8 mouse cellular contexts compared by ENCODE assay signal in genomic region chr13:67128038-67128721, GRCm38 (mm10). TPM values are rescaled to one million over a fixed set of nuclear protein-coding genes. Genes with fewer than 3 reads are reported as not detected.
DNase-seq lines count a peak whose midpoint lies in the region; ATAC-seq and TF ChIP-seq lines count a peak whose summit lies in the region.

No protein-coding gene starts in this region.

- H3K9me3 ChIP-seq in heart, embryonic 15.5 days (replicated peaks), result no peaks in the 10 kb centered on the region
- no peaks in the 10 kb centered on the region for H3K9me3 ChIP-seq in liver, embryonic 14.5 days (ENCODE audit: control insufficient read depth, low read length)
- no peaks in the 10 kb centered on the region for H3K9me3 ChIP-seq in neural tube, embryonic 11.5 days (ENCODE audit: control insufficient read depth, low read length)
- no peaks in the 10 kb centered on the region for H3K9me3 ChIP-seq in stomach, postnatal 0 days (ENCODE audit: control insufficient read depth, low read length)

- no peaks in the 10 kb centered on the region for H3K4me1 ChIP-seq in brown adipose tissue, adult 24 weeks (ENCODE audit: control insufficient read depth, insufficient read depth, insufficient read length, low read length)
- H3K4me1 ChIP-seq in heart, embryonic 15.5 days (replicated peaks), result peaks cover 5% of the 10 kb centered on the region; the same call in 1 of the 2 replicates
- no peaks in the 10 kb centered on the region; a peak in 1 of 4 replicates for H3K4me1 ChIP-seq in liver, embryonic 14.5 days (replicated peaks; ENCODE audit: control insufficient read depth in 2 of 2, insufficient read depth in 2 of 2, low read length in 1 of 2)
- H3K4me1 ChIP-seq in neural tube, embryonic 11.5 days (ENCODE audit: control insufficient read depth, insufficient read depth, low read length), result no peaks in the 10 kb centered on the region
- H3K4me1 ChIP-seq in stomach, postnatal 0 days (replicated peaks; ENCODE audit: control insufficient read depth, insufficient read depth), result no peaks in the 10 kb centered on the region

- H3K27me3 ChIP-seq in heart, embryonic 15.5 days, result no peaks in the 10 kb centered on the region
- H3K27me3 ChIP-seq in liver, embryonic 14.5 days (ENCODE audit: control insufficient read depth, insufficient read depth, low read length), result no peaks in the 10 kb centered on the region
- no peaks in the 10 kb centered on the region for H3K27me3 ChIP-seq in neural tube, embryonic 11.5 days (ENCODE audit: control insufficient read depth, insufficient read depth, low read length)
- H3K27me3 ChIP-seq in stomach, postnatal 0 days (ENCODE audit: control insufficient read depth, insufficient read depth, low read length), result no peaks in the 10 kb centered on the region

- DNase-seq in fibroblast of lung, adult 2 months (ENCODE audit: low read depth), result peak; percentile 60
- DNase-seq in kidney, postnatal 25 days, result peak; percentile 83 to 86
- DNase-seq in liver, embryonic 14.5 days (ENCODE audit: low read depth in 3 of 3, low spot score in 3 of 3), result peak; percentile 48 to 63 (median 57)
- peak; percentile 85 for DNase-seq in neural tube, embryonic 11.5 days (ENCODE audit: low spot score)
- peak; percentile 85 for DNase-seq in stomach, postnatal 0 days (ENCODE audit: low spot score)

- WGBS in heart, embryonic 15.5 days, result 2% methylated on average over 18 of the region's 18 CpGs
- under 1% methylated on average over 18 of the region's 18 CpGs for WGBS in liver, embryonic 14.5 days (ENCODE audit: insufficient replicate concordance)
- WGBS in neural tube, embryonic 11.5 days, result under 1% methylated on average over 18 of the region's 18 CpGs
- WGBS in stomach, postnatal 0 days, result 1% methylated on average over 18 of the region's 18 CpGs

- peak overlapping the region; percentile 99 for H3K4me3 ChIP-seq in brown adipose tissue, adult 24 weeks (ENCODE audit: insufficient read depth, low read depth, low read length)
- peak overlapping the region; percentile 68 for H3K4me3 ChIP-seq in heart, embryonic 15.5 days
- H3K4me3 ChIP-seq in liver, embryonic 14.5 days (ENCODE audit: insufficient read depth in 1 of 2, low read depth in 2 of 2, low read length in 2 of 2), result peak overlapping the region; percentile 58 to 75
- H3K4me3 ChIP-seq in neural tube, embryonic 11.5 days (ENCODE audit: low read depth, low read length), result peak overlapping the region; percentile 69
- peak overlapping the region; percentile 73 for H3K4me3 ChIP-seq in stomach, postnatal 0 days (ENCODE audit: low read depth, low read length)

- peak; percentile 99 for ATAC-seq in CD4-positive, CD25-positive, alpha-beta regulatory T cell, adult 4 months
- ATAC-seq in heart, embryonic 15.5 days (replicated peaks; ENCODE audit: insufficient number of reproducible peaks, insufficient read depth, low FRiP score, low read depth), result peak; percentile 85
- peak; percentile 87 for ATAC-seq in liver, embryonic 14.5 days (ENCODE audit: insufficient read depth)
- peak; percentile 96 for ATAC-seq in neural tube, embryonic 11.5 days (ENCODE audit: insufficient read depth, low FRiP score, low TSS enrichment)
- ATAC-seq in stomach, postnatal 0 days (ENCODE audit: low FRiP score, low TSS enrichment), result peak; percentile 98

- no peaks in the 10 kb centered on the region for H3K36me3 ChIP-seq in heart, embryonic 15.5 days
- no peaks in the 10 kb centered on the region for H3K36me3 ChIP-seq in liver, embryonic 14.5 days (replicated peaks; ENCODE audit: control insufficient read depth, insufficient read depth, low read depth)
- H3K36me3 ChIP-seq in neural tube, embryonic 11.5 days (ENCODE audit: control insufficient read depth, insufficient read depth, low read length), result no peaks in the 10 kb centered on the region; the same call in 1 of the 2 replicates
- no peaks in the 10 kb centered on the region for H3K36me3 ChIP-seq in stomach, postnatal 0 days (ENCODE audit: control insufficient read depth, insufficient read depth, low read length)

- TF ChIP-seq CTCF in liver, embryonic 14.5 days (IDR thresholded peaks at IDR 0.05; ENCODE audit: low read depth), result peak; percentile 20
- TF ChIP-seq CTCF in stomach, postnatal 0 days (IDR thresholded peaks at IDR 0.05; ENCODE audit: low read depth), result peak; percentile 42; the same call in 1 of the 2 replicates

- peak overlapping the region; percentile 60 for H3K9ac ChIP-seq in heart, embryonic 15.5 days
- H3K9ac ChIP-seq in liver, embryonic 14.5 days (replicated peaks), result peak overlapping the region; percentile 51
- peak overlapping the region; percentile 78 for H3K9ac ChIP-seq in neural tube, embryonic 11.5 days (ENCODE audit: low read length)
- H3K9ac ChIP-seq in stomach, postnatal 0 days (ENCODE audit: low read length), result peak overlapping the region; percentile 72

- TF ChIP-seq EP300 in liver, embryonic 14.5 days (IDR thresholded peaks at IDR 0.05; ENCODE audit: low read depth), result no peak
- TF ChIP-seq EP300 in stomach, postnatal 0 days (optimal IDR thresholded peaks at IDR 0.05), result no peak

- peak overlapping the region; percentile 33 for H3K27ac ChIP-seq in brown adipose tissue, adult 24 weeks (replicated peaks; ENCODE audit: low read depth, low read length)
- peak overlapping the region; percentile 39 for H3K27ac ChIP-seq in heart, embryonic 15.5 days
- no peak overlapping the region for H3K27ac ChIP-seq in liver, embryonic 14.5 days
- H3K27ac ChIP-seq in neural tube, embryonic 11.5 days (ENCODE audit: low read depth, low read length), result no peak overlapping the region
- peak overlapping the region; percentile 49; the same call in 1 of the 2 replicates for H3K27ac ChIP-seq in stomach, postnatal 0 days (replicated peaks)

- H3K4me2 ChIP-seq in heart, embryonic 15.5 days, result peak overlapping the region; percentile 79
- peak overlapping the region; percentile 64 for H3K4me2 ChIP-seq in liver, embryonic 14.5 days (ENCODE audit: low read depth)
- H3K4me2 ChIP-seq in neural tube, embryonic 11.5 days (ENCODE audit: low read depth), result peak overlapping the region; percentile 66
- peak overlapping the region; percentile 54 for H3K4me2 ChIP-seq in stomach, postnatal 0 days (replicated peaks; ENCODE audit: low read depth)

RNA-seq across cellular contexts. Expression of gene Zfp759, which starts 6.7 kb away (rescaled TPM):
- 1 to 10 TPM; 2.7 to 3.2 TPM for polyA plus RNA-seq in CD4-positive, CD25-positive, alpha-beta regulatory T cell, adult 4 months (2017; shearing (Covaris generic))
- polyA plus RNA-seq in brown adipose tissue, adult 24 weeks (2012; ENCODE audit: insufficient read depth, insufficient read length, missing spikeins), result 2.0 and 2.1 TPM in 2 replicates
- 1.5 and 1.6 TPM in 2 replicates for polyA plus RNA-seq in heart, embryonic 15.5 days (2015; fragmentation: Nextera tagmentation; extraction: Ambion mirVana)
- 0.14 and 0.33 TPM in 2 replicates for polyA plus RNA-seq in liver, embryonic 14.5 days (2012; rRNA removed)
- 0.38 and 0.56 TPM in 2 replicates for polyA plus RNA-seq in liver, embryonic 14.5 days (2014; fragmentation: Nextera tagmentation; extraction: Ambion mirVana)
- 2.2 and 2.4 TPM in 2 replicates for polyA plus RNA-seq in neural tube, embryonic 11.5 days (2014; fragmentation: Nextera tagmentation; extraction: Ambion mirVana)
- polyA plus RNA-seq in stomach, postnatal 0 days (2015; fragmentation: Nextera tagmentation; extraction: Ambion mirVana), result 0.65 and 0.76 TPM in 2 replicates

RNA-seq across cellular contexts. Expression of gene Rslcan18, which starts 12.1 kb away (rescaled TPM):
- under 1 TPM; 0.24 to 0.37 TPM for polyA plus RNA-seq in CD4-positive, CD25-positive, alpha-beta regulatory T cell, adult 4 months (2017; shearing (Covaris generic))
- polyA plus RNA-seq in brown adipose tissue, adult 24 weeks (2012; ENCODE audit: insufficient read depth, insufficient read length, missing spikeins), result 0.46 TPM in 1 of 2 replicates, not detected in the other
- polyA plus RNA-seq in heart, embryonic 15.5 days (2015; fragmentation: Nextera tagmentation; extraction: Ambion mirVana), result 0.38 TPM in 2 replicates
- polyA plus RNA-seq in liver, embryonic 14.5 days (2012; rRNA removed), result 0.13 and 0.20 TPM in 2 replicates
- 0.11 and 0.15 TPM in 2 replicates for polyA plus RNA-seq in liver, embryonic 14.5 days (2014; fragmentation: Nextera tagmentation; extraction: Ambion mirVana)
- polyA plus RNA-seq in neural tube, embryonic 11.5 days (2014; fragmentation: Nextera tagmentation; extraction: Ambion mirVana), result 0.12 and 0.29 TPM in 2 replicates
- polyA plus RNA-seq in stomach, postnatal 0 days (2015; fragmentation: Nextera tagmentation; extraction: Ambion mirVana), result 0.06 and 0.10 TPM in 2 replicates

RNA-seq across cellular contexts. Expression of gene Gm28557, which starts 19.8 kb away (rescaled TPM):
- polyA plus RNA-seq in CD4-positive, CD25-positive, alpha-beta regulatory T cell, adult 4 months (2017; shearing (Covaris generic)), result 1 to 10 TPM; 2.2 to 5.6 TPM
- 3.1 and 4.1 TPM in 2 replicates for polyA plus RNA-seq in brown adipose tissue, adult 24 weeks (2012; ENCODE audit: insufficient read depth, insufficient read length, missing spikeins)
- 1.5 and 1.8 TPM in 2 replicates for polyA plus RNA-seq in heart, embryonic 15.5 days (2015; fragmentation: Nextera tagmentation; extraction: Ambion mirVana)
- polyA plus RNA-seq in liver, embryonic 14.5 days (2012; rRNA removed), result 1.8 and 3.1 TPM in 2 replicates
- 1.3 TPM in 2 replicates for polyA plus RNA-seq in liver, embryonic 14.5 days (2014; fragmentation: Nextera tagmentation; extraction: Ambion mirVana)
- 2.0 and 2.5 TPM in 2 replicates for polyA plus RNA-seq in neural tube, embryonic 11.5 days (2014; fragmentation: Nextera tagmentation; extraction: Ambion mirVana)
- 1.1 and 1.3 TPM in 2 replicates for polyA plus RNA-seq in stomach, postnatal 0 days (2015; fragmentation: Nextera tagmentation; extraction: Ambion mirVana)

RNA-seq across cellular contexts. Expression of gene Zfp708, which starts 30.4 kb away (rescaled TPM):
- 1 to 10 TPM; 6.7 to 8.1 TPM for polyA plus RNA-seq in CD4-positive, CD25-positive, alpha-beta regulatory T cell, adult 4 months (2017; shearing (Covaris generic))
- 1.7 TPM in 1 of 2 replicates, not detected in the other for polyA plus RNA-seq in brown adipose tissue, adult 24 weeks (2012; ENCODE audit: insufficient read depth, insufficient read length, missing spikeins)
- polyA plus RNA-seq in heart, embryonic 15.5 days (2015; fragmentation: Nextera tagmentation; extraction: Ambion mirVana), result 3.2 and 3.3 TPM in 2 replicates
- polyA plus RNA-seq in liver, embryonic 14.5 days (2012; rRNA removed), result 0.39 and 0.63 TPM in 2 replicates
- polyA plus RNA-seq in liver, embryonic 14.5 days (2014; fragmentation: Nextera tagmentation; extraction: Ambion mirVana), result 0.96 and 1.3 TPM in 2 replicates
- 7.5 and 8.2 TPM in 2 replicates for polyA plus RNA-seq in neural tube, embryonic 11.5 days (2014; fragmentation: Nextera tagmentation; extraction: Ambion mirVana)
- 1.8 and 2.3 TPM in 2 replicates for polyA plus RNA-seq in stomach, postnatal 0 days (2015; fragmentation: Nextera tagmentation; extraction: Ambion mirVana)

RNA-seq across cellular contexts. Expression of gene Rsl1, which starts 44.8 kb away (rescaled TPM):
- polyA plus RNA-seq in CD4-positive, CD25-positive, alpha-beta regulatory T cell, adult 4 months (2017; shearing (Covaris generic)), result 10 to 100 TPM; 22.0 to 28.0 TPM
- 1.2 and 2.4 TPM in 2 replicates for polyA plus RNA-seq in brown adipose tissue, adult 24 weeks (2012; ENCODE audit: insufficient read depth, insufficient read length, missing spikeins)
- 5.9 and 6.2 TPM in 2 replicates for polyA plus RNA-seq in heart, embryonic 15.5 days (2015; fragmentation: Nextera tagmentation; extraction: Ambion mirVana)
- 0.89 and 1.1 TPM in 2 replicates for polyA plus RNA-seq in liver, embryonic 14.5 days (2012; rRNA removed)
- 0.82 and 1.5 TPM in 2 replicates for polyA plus RNA-seq in liver, embryonic 14.5 days (2014; fragmentation: Nextera tagmentation; extraction: Ambion mirVana)
- 5.1 and 5.2 TPM in 2 replicates for polyA plus RNA-seq in neural tube, embryonic 11.5 days (2014; fragmentation: Nextera tagmentation; extraction: Ambion mirVana)
- 4.1 and 4.2 TPM in 2 replicates for polyA plus RNA-seq in stomach, postnatal 0 days (2015; fragmentation: Nextera tagmentation; extraction: Ambion mirVana)

Comparison
In these comparisons a context has a peak if more than half of its experiments do, and no peak if none do; other contexts are left out.
1. H3K27ac ChIP-seq: peak in brown adipose tissue, adult 24 weeks (single experiment), heart, embryonic 15.5 days (single experiment) and stomach, postnatal 0 days (single experiment); none in liver, embryonic 14.5 days (single experiment) and neural tube, embryonic 11.5 days (single experiment).
2. Peak in every context shown above with its lines, with median percentiles within 50 percentile points of each other: ATAC-seq, H3K4me3 ChIP-seq, DNase-seq, H3K4me2 ChIP-seq and H3K9ac ChIP-seq.